Mouse (Mus musculus) skeletal muscle tissue, adult 2 months (tissue): Measurements from ENCODE around the gene Sstr3.

Experiments used
- DNase-seq: peaks from one replicate; pipeline ENCODE4 v3.0.0-alpha.2; 2012; ENCODE audit warnings: low read depth, low spot score

Gene Sstr3

DNA sequence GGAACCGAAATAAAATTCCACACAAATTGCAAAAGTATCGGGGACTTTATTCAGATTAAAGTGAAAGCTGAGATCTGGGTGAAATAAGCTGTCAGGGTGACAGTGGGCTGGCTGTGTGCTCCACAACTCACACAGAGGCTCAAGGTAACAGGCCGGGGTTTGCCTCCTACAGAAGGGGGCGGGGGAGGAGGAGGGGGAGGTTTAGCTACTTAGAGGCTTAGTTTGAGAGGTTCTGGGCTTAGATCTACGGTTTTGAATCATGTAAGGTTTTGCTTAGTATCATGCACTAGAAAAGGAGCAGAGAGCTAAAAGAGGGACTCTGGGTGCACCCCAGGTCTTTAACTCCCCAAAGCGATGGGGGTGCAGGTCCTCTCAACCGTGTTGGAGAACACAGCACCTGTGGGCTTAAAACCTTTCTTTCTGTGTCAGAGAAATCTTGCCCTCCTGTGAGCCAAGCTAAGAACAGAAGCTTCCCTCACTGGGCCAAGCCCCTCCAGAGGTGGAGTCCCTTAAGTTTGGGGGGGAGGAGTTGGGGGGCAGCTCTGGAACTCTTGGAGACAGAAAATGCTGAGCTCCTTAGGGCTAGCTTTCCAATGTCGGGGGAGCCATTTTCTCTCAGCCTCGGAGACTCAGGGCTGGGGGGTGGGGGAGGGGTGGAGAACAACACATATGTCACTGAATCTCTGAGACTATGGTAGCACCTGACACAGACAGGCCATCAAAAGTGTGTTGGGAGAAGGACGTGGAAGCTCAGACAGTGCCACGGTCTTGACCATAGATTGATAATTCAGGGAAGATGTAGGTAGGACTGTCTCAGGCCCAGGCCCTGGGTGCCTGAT is 14.9 kb upstream of the Sstr3 start:
- no peak for DNase-seq

GRCm38 (mm10) chr15:78557693-78558535 is 13.4 kb upstream of the Sstr3 start:
- no peak for DNase-seq

DNA sequence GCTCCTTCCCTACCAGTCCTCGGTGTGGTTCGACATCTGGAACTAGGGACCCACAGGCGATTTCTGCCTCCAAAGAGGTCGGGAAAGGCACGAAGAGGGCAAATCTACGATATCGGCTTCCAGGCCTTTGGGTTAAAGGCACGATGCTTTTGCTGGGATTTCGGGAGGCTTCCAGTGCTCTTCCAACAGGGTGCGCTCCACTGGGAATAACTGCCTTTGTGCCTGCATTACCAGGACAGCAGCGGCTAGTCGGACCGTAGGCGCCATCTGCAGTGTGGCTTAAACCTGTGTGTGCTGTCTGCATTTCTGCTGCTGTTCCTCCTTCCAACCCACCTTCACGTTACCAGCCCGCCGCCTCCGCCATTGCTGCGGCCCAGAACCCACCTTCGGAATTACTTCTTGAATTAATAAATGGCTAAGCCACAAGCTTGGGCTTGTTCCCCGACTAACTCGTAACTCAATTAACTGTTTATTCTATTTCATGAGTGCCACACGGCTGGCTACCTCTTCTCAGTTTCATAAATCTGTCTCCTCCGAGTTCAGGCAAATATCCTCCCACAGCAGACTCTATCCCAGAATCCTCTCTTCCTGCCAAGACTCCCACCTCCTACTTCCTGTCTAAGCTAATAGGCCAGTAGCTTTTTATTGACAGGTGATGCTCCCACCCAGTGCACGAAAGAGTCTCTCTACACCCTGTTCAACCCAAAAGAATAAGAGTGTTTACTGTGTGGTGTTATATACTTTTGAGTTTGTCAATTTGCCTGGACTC is 10.2 kb upstream of the Sstr3 start:
- no peak for DNase-seq

GRCm38 (mm10) chr15:78549189-78549734 is 4.8 kb upstream of the Sstr3 start:
- DNase-seq = no peak

GRCm38 (mm10) chr15:78548711-78549110 is 4.2 kb upstream of the Sstr3 start:
- no peak for DNase-seq

- peak; percentile 38 for DNase-seq
Observed at GRCm38 (mm10) chr15:78548336-78548665, 3.8 kb upstream of the Sstr3 start.

GRCm38 (mm10) chr15:78547415-78548335 is 3.2 kb upstream of the Sstr3 start:
- DNase-seq = peak; percentile 63

DNA sequence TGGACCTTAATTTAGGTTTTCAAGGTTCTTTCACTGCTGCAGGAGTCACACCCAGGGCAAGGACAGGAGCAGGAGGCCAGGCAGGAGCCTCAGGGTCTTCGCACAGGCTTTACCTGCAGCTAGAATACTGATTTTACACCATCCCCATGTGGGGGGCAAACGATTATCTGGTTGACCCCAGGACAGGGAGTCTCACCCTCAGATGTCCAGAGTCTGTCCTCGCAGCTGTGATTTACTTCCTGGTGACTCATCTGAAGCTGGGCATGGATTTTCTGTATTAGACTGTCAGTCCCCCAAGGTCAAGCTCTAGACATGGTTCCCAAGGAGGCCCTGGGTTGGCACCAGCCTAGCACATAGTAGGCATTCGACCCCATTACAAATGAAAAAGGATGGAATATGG is 1.6 kb upstream of the Sstr3 start:
- DNase-seq = no peak

DNA sequence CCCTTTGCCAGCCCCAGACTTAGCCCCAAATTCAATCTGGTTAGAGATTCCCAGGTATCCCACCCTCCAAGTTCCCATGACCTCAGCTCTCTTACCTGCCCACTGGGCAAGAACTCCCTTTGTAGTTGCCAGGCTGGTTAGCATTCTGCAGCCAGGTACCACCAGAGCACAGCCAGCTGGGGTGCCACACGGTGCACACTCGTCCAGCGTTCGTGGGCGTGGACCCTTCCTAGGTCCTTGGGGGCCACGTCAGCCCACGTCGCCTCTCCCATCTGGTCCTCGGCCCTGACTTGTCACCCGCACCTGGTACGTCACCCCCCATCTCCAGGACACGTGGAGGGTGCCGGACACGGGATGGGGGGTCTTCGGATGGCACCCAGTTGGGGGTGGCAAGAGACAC is 444 bp downstream of the Sstr3 start:
- DNase-seq = no peak

GRCm38 (mm10) chr15:78542767-78543303 is 1.6 kb downstream of the Sstr3 start:
- no peak for DNase-seq

GRCm38 (mm10) chr15:78542098-78542766 is 2.3 kb downstream of the Sstr3 start:
- DNase-seq = no peak

- peak; percentile 30 for DNase-seq
Observed at GRCm38 (mm10) chr15:78541606-78542005, 2.9 kb downstream of the Sstr3 start.

DNA sequence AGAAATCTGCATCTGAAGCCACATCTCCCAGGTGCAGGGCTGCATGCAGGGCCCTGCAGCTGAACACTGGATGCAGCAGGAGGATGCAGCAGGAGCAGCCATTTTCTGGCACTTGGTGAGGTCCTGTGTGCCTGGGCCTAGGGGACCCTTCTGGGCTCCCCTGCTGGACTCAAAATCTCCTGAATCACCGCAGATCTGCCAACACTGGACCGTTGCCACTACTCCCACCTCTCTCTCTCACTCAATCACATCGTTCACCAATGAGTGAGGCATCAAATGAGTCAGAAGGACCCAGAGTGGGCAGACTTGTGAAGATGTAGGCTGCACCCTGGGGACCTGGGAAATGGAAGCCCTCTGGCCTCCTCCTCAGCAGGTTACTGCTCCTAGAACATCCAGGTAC is 3.4 kb downstream of the Sstr3 start:
- DNase-seq = no peak

DNA sequence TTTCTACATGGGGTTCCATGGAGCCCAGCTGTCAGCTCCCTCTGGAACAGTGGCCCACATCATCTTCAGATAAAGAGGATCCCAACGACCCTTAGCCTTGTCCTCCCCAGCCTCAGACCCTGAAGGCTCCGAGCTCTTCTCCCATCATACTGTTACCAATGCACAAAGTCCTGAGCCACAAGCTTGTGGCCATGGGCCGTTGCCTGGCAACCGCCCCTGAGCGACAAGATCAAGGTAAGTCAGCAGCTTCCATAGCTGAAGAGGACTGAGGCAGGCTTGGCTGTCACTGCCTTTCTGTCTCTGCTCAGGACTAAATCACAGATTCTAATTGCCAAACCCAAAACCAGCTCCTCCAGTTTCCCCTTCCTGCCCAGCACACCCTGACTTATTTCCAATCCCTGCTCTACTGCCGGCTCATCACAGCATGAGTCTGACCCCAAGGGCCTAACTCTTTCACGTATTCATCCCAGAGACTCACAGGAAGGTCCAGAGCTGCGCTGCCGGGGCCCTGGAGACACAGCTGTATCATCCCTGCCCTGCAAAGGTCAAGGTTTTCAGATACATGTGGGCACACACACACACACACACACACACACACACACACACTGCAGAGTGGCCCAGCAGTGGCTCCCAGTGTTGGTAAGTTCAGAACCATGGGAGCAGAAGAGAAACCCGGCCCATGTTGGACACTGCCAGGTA is 8.6 kb downstream of the Sstr3 start:
- DNase-seq = no peak

- no peak for DNase-seq
Observed at GRCm38 (mm10) chr15:78533346-78533835, 11.1 kb downstream of the Sstr3 start.

DNA sequence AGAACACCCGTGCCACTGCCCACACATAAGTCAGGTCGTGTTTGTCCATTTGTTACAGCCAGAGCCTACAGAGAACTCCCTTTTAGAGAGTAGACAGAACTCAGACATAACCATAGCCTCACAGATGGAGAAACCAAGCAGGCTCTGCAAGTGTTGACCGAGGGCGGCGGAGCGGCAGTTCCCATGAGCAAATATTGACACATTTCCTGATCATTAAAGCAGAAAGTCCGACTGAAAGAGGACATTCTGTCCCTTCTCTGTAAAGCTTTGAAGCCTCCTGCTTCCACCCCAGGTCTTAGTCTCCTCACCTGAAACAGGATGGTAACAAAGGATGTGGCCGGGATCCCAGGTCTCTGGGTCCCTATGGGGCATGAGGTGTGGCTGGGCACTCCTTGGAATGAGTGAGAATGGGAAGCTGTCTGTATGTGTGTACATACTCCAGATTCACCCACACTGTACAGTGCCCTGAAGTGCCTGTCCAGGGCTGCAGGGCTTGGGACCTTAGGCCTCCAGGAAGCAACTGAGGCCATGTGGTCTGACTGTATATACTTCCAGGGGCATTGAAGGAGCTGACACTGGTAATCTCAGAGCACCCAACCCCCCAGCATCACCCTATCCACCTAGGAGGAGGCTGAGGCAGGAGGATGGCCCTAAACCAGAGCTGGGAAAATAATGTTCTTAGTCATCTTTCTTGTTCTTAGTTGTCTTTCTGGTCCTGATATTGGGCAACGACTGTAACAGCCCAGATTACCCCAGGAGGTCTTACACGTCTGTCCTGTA is 11.7 kb downstream of the Sstr3 start:
- DNase-seq = no peak

GRCm38 (mm10) chr15:78531901-78532469 is 12.5 kb downstream of the Sstr3 start:
- DNase-seq = peak; percentile 98

GRCm38 (mm10) chr15:78531451-78531720 is 13.1 kb downstream of the Sstr3 start:
- DNase-seq = no peak
